Mouse (Mus musculus) heart, adult 8-10 months (tissue): ENCODE data around the gene Rab5if. TPM values are rescaled to one million over a fixed set of nuclear protein-coding genes. Genes with fewer than 3 reads are reported as not detected.

Experiments used
- DNase-seq: peaks from one replicate; pipeline ENCODE4 v3.0.0; 2022; ENCODE audit warnings: low spot score
- total RNA-seq, 4 experiments: library from RNA; stranded (reverse); gene quantifications; 2 replicates each; pipeline ENCODE4 v1.2.4; 2022

Rab5if gene
- total RNA-seq, 4 experiments from 2014 or later = 90.3 to 107 (median 102) TPM

DNA sequence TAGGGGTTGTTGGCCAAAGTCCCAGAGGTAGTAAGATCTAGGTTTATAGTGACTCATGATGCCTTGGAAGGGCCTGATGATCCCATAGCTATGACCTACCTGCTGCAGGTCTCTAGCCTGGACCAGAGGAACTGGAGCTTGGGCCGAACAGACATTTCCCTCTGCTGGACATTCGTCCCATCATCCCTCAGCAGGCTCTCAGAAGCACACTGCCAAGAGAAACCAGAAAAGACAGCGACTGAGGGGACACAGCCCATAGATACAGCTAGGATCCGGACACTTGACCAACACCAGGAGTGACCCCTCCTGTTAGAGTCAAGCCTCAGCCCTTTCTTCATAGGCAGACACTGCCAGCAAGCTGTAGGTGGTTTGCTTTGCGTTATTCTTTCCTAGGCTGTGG lies 60.1 kb downstream of the Rab5if start:
- DNase-seq = no peak

Other genes with a start within 250 kb of the Rab5if start
- gene Dlgap4, start 249.4 kb upstream of the Rab5if start, total RNA-seq = 10 to 100 TPM; 29.1 to 42.6 (median 32.1) TPM
- gene Myl9, start 87.7 kb upstream of the Rab5if start, total RNA-seq = 10 to 100 TPM; 40.0 to 70.3 (median 65.6) TPM
- gene Tgif2, start 23.1 kb upstream of the Rab5if start, total RNA-seq = under 1 TPM; 0.47 to 0.55 (median 0.51) TPM
- 1 to 10 TPM in 1 of 4 experiments, under 1 TPM in 3; 0.40 to 1.4 (median 0.56) TPM for gene 4930518I15Rik, start 5.2 kb upstream of the Rab5if start, total RNA-seq
- under 1 TPM in 1 of 4 experiments, not detected in 3; 0.09 TPM for gene Sla2, start 24.1 kb downstream of the Rab5if start, total RNA-seq
- gene Ndrg3, start 128.9 kb downstream of the Rab5if start, total RNA-seq = 10 to 100 TPM; 21.7 to 24.5 (median 22.1) TPM
- gene Dsn1, start 144.0 kb downstream of the Rab5if start, total RNA-seq = 1 to 10 TPM; 1.1 to 2.2 (median 1.6) TPM
- gene Soga1, start 216.1 kb downstream of the Rab5if start, total RNA-seq = 10 to 100 TPM in 1 of 4 experiments, 1 to 10 TPM in 3; 8.7 to 11.1 (median 8.9) TPM
- gene Tldc2, start 223.9 kb downstream of the Rab5if start, total RNA-seq = not detected